Mouse (Mus musculus): ENCODE results near the gene Atp1b2. TPM values are rescaled to one million over a fixed set of nuclear protein-coding genes. Genes with fewer than 3 reads are reported as not detected.

The Atp1b2 gene
- polyA plus RNA-seq, 1 experiment, result 324 TPM

DNA sequence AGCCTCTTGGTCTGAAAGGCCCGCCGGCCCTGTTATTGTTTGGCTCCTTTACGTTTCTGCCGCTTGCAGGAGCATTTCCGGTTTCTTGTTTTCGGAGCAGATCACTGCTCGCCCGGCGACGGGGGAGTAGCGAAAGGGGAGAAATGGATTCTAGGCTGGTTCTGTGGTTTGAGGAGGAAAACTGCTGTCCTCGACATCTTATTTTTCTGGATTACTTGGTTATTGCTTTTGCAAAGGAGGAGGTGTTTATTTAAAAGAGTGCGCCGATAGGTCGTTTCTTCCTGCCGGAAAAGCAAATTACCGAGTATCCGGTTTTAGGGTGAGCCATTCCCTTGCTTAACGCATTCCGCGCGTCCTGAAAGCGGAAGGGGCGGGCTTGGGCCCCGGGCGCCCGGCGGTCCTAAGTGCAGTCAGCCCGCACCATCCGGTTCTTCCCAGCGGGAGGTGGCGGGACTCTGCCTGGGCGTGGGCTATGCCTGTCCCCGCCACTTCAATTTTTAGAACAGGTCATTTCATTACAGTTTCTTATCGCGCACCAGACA lies 24.5 kb downstream of the Atp1b2 start:
- peak; percentile 87 to 94 for DNase-seq (ENCODE audit: extremely low spot score in 1 of 2, low spot score in 1 of 2)

DNA sequence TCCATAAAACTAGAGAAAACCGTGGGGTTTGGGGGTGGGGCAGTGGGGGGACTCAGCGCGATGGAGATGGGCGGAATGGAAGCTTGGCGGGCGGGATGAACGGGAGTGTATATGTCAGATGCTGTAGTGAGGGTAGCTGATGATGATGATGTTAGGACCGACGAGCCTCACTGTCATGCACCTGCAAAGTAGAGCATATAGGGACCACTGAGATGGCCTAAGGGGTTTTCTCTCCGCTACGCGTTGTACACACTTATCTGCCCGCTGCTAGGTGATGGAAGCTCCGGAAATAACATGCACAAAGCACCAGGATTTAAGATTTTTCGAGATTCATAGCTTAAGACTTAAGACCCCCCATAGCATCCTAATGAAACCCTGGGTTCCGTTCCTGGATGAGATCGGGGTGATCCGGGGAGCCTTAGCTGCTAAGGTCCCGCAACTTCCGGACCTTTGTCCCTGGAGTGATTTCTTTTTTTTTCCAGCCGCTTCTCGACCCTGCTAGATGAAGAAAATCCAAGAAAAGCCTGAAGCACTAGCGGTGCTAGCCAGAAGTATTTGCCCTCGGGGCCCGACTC lies 25.1 kb downstream of the Atp1b2 start:
- no peak for DNase-seq (ENCODE audit: extremely low spot score in 1 of 2, low spot score in 1 of 2)

- peak; percentile 87 to 94 for DNase-seq (ENCODE audit: extremely low spot score in 1 of 2, low spot score in 1 of 2)
Measured at GRCm38 (mm10) chr11:69580091-69580514, 25.6 kb downstream of the Atp1b2 start, which contains the start of the genes Wrap53 and Trp53. TSS of gene Wrap53 (minus strand) at chr11:69580255. TSS of gene Trp53 (plus strand) at chr11:69580359.

DNA sequence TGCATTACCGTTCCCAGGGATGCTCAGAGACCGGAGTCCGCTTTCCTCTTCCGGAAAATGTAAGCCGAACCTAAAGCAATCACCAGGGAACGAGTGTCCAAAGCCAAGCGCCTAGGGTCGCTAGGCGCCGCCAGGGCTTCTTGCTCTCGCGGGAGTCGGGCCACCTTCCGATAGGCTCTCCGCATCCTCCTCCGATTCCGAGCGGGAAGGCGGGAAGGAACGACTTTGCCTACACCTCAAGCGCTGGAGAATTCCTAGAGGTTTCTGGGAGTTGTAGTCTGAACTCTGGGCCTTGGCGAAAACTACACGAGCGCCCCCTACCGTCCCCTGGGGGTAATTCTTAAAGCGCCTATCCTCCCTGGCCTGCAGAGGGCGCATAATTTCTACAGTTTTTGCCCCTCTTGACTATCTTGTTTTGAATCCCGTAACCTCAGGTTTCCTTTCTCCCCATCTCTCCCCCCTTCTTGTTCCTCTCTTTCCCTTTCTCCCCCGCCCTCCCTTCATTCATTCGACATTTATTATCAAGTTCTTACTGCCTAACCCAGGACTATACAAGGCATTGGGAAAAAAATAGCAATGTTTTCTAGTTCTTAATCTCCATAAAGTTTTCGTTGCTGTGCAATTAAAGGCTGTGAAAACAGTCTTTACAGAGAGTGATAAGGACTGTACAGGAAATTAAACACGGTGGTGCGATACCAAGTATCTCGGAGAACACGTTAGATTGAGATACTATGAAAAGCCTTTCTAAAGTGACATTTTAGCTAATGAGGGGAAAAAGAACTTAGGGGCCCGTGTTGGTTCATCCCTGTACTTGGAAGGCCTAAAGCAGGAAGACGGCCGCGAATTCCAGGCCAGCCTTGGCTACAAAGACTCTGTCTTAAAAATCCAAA lies 26.4 kb downstream of the Atp1b2 start:
- peak; percentile 96 to 99 for DNase-seq (ENCODE audit: extremely low spot score in 1 of 2, low spot score in 1 of 2)

DNA sequence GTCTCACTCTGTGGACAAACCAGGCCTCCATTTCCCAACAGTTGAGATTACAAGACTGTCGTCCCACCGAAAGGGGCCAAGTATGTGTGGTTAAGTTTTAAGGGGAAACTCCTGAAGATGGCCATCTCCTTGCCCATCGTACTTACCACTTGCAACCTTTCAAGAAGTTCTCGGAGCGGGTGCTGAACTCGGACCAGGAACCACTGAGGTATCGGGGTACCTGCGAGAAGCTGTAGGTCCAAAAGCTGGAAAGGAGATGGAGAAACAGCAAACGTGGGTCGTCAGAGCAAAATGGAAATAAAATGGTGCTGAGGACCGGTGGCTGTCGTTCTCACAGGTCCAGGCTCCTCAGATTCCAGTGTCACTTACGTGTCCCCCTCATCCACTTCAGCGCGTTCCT lies 27.4 kb downstream of the Atp1b2 start:
- DNase-seq (ENCODE audit: extremely low spot score in 1 of 2, low spot score in 1 of 2), result no peak

- no peak for DNase-seq (ENCODE audit: extremely low spot score in 1 of 2, low spot score in 1 of 2)
Measured at GRCm38 (mm10) chr11:69576307-69576706, 29.4 kb downstream of the Atp1b2 start.

GRCm38 (mm10) chr11:69575220-69575619 lies 30.5 kb downstream of the Atp1b2 start:
- no peak for DNase-seq (ENCODE audit: extremely low spot score in 1 of 2, low spot score in 1 of 2)

- no peak for DNase-seq (ENCODE audit: extremely low spot score in 1 of 2, low spot score in 1 of 2)
Measured at GRCm38 (mm10) chr11:69565131-69565530, 40.6 kb downstream of the Atp1b2 start.

GRCm38 (mm10) chr11:69564391-69564790 lies 41.4 kb downstream of the Atp1b2 start:
- DNase-seq (ENCODE audit: extremely low spot score in 1 of 2, low spot score in 1 of 2), result no peak

GRCm38 (mm10) chr11:69563373-69563772 lies 42.4 kb downstream of the Atp1b2 start:
- no peak for DNase-seq (ENCODE audit: extremely low spot score in 1 of 2, low spot score in 1 of 2)

DNA sequence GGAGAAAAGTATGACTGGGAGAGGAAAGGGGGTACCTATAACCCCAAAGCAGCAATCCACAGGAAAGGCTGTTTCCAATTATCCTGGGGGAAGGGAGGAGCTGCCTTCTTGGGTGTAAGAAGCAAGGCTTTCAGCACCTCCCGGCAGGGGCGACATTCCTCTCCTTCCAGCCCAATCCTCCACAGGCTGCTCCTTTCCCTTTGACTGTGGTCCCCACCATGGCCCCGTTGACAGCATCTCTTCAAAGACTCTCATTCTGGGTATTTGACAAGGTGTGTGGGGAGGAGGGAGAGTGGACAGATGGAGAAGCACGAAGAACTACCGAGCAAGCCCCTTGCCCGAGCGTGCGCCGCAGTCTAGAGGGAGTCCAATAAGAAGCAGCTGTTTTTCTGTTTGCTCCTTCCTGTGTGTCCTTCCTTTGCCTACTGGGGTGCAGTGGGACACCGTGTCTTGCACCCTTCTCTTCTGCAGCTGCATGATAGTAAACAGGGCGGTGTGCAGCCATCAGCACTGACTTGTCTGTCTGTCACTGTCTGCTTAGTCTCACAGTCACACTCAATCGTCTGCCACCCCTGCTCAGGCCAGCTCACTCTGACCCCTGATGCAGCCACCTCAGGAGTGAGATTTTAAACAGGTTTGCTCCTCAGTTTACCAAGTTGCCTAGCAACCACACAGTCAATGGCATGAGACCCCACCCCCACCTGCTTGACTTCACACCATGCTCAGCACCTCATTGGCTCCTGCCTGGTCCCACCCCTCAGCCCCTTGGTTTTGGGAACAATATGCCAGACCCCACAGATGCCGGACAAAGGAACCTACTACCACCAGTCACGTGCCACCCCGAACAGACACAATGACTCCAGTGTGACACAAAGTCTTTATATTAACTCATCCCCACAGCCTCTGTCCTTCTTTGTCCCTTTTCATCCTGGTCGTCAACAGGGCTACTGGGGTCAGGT lies 44.6 kb downstream of the Atp1b2 start:
- DNase-seq (ENCODE audit: extremely low spot score in 1 of 2, low spot score in 1 of 2), result no peak

GRCm38 (mm10) chr11:69559851-69560765 lies 45.6 kb downstream of the Atp1b2 start, which contains the start of gene Efnb3:
TSS of gene Efnb3 (minus strand) at chr11:69560205.
- peak in 1 of 2 experiments; percentile 50 for DNase-seq (ENCODE audit: extremely low spot score in 1 of 2, low spot score in 1 of 2)

DNA sequence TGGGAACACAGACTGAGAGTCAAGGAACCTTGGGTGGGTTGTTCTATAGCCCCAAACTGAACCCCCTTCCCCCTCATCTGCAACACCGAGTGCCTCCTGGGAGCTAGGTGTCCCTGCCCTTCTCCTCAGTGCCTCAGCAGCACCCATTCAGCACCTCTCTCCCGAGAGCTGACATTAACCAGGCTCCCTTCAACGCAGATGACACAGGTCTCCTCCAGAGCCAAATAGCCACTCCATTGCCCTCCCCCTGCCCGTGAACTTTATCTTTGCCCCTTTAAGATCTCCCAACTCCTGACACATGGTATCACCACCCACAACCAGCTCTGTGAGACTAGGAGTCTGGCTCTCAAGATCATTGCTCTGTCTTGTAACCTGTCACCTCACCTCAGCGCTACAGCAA lies 46.6 kb downstream of the Atp1b2 start:
- no peak for DNase-seq (ENCODE audit: extremely low spot score in 1 of 2, low spot score in 1 of 2)

GRCm38 (mm10) chr11:69558756-69559155 lies 47.0 kb downstream of the Atp1b2 start:
- DNase-seq (ENCODE audit: extremely low spot score in 1 of 2, low spot score in 1 of 2), result no peak

DNA sequence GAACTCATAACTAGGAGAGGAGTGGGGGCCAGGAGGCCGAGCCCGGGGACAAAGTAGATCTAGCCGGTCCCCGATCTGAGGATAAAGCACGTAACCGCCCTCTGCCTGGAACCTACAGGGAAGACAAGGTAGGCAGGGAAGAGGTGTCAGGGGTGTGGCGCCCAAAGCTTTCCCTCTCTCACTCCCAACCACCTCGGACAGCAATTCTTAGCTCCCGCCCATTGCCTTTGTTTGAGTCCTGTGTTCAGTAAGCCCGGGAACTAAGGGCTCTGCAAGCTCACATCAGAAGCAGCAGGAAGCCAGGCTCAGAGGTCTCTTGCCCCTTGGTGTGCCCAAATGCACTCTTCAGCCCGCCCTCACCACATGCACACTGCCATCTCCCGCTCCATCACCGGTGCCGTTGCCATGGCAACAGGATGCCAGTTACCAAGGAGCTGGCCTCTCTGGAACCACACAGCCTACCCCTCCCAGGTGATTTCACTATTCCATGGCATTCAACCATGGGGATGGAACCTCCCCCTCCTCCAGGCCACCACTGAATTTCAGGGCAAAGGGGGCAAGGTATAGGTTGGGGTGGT lies 48.3 kb downstream of the Atp1b2 start:
- no peak for DNase-seq (ENCODE audit: extremely low spot score in 1 of 2, low spot score in 1 of 2)

DNA sequence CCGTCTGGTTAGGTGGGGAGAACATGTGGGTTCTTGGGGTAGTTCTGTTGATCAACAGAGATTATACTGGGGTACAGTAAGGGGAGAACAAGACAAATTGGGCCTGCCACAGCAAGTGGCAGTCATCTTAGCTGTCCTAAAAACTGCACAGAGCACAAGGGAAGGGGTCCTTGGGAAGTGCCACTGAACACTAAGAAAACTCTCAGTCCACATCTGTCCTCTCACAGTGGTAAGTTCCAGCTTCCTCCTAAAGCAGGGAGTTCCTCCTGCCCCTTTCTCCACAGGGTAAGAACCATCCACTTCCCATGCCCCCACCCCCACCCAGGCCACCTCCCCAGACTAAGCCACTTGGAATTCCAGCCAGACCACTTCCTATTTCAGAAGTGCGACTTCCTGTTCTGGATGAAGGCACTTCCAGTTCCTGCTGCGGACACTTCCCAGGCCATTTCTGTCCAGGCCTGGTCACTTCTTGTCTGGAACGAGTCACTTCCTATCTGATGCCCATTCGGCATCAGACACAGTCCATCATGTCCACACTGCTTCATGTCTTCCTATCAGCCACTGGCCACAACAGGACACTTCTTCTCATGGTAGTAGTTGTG lies 51.1 kb downstream of the Atp1b2 start:
- no peak for DNase-seq (ENCODE audit: extremely low spot score in 1 of 2, low spot score in 1 of 2)

DNA sequence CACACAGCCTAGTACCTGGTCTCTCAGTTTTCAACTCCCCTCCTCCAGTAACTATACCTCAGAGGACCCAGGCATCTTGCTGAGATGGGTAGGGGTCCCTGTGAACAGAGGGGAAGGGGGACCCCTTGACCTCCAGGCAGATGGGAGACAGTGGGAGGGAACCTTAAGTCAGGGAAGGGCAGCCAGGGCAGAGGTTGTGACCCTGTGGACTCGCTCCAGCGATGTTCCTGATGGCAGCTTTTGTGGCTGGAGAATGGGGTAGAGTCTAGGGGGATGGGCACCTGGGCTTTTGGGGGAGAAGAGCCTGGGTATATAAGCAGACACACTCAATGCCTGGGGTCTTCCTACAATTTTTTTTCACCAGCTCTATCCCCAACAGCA lies 52.4 kb downstream of the Atp1b2 start:
- no peak for DNase-seq (ENCODE audit: extremely low spot score in 1 of 2, low spot score in 1 of 2)

DNA sequence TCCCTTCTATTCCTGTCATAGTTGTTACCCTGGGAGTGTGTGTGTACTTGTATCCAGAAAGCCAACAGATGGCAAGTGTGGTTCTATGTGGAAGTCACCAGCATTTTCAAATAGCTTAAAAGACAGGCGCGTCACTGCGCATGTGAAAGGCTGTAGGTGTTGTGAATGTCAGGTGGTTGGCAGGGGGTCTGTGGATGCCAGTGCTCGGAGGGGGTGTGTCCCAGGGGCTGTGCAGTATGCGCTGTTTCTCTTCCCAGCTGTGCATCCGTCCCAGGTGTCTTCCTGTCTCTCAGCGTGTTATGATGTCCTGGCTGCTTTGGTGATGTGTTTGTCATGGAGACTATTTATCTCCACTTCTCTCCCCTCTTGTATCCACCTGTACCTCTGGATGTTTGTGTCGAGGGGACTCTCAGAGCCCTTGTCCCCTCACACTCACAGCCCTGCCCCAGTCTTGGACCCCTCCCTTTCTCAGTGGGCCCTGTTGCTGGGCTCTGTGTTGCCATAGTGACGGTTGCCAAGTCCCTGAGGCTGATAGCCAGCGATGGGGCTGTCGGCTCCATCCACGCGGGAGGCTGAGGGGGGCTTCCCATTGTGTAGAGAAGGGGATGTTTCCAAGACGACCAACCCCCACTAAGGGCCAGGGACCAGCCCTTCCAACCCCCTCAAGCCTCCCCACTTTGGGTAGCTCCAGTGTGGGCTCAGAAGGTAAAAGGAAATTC lies 53.0 kb downstream of the Atp1b2 start:
- DNase-seq (ENCODE audit: extremely low spot score in 1 of 2, low spot score in 1 of 2), result peak in 1 of 2 experiments; percentile 66

Data from frontal cortex, adult 2 months (tissue).